Mouse (Mus musculus): ENCODE measurements at regions not wholly inside any gene's neighbourhood (a gene's known extent, or its start where the extent isn't known, plus 50 kb on each side); places are given as distances from the start of the nearest gene placed in this dataset.

DNA sequence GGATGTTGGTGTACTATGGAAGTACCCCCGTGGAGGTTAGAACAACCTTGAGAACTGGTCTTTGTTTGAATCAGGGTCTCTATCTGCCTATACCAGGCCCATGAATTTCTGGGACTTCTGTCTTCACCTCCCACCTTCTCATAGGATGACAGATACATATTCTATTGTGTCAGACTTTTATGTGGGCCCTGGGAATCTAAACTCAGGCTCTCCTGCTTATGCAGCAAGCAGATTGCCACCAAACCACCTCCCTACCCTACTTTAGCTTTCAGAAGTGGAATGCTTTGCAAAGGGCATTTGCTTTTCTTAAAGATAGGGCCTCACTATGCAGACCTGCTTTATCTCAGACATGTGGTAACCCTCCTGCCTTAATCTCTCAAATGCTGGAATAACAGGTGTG, 322.7 kb upstream of the Cxcr4 start:
- WGBS = 84% methylated on average over 1 of the region's 1 CpGs
- H3K9me3 ChIP-seq = no peaks in the 10 kb centered on the region
- ATAC-seq (ENCODE audit: low FRiP score) = no peak
- H3K9ac ChIP-seq = no peak overlapping the region
- H3K27ac ChIP-seq = no peak overlapping the region
- H3K36me3 ChIP-seq = no peaks in the 10 kb centered on the region
- H3K4me2 ChIP-seq = no peak overlapping the region
- no peak overlapping the region for H3K4me3 ChIP-seq
- H3K27me3 ChIP-seq = no peaks in the 10 kb centered on the region
- peaks cover 5% of the 10 kb centered on the region for H3K4me1 ChIP-seq (replicated peaks)

- H3K4me1 ChIP-seq (replicated peaks) = peaks cover 5% of the 10 kb centered on the region
- H3K36me3 ChIP-seq = no peaks in the 10 kb centered on the region
- 0 out of 2 replicates have a peak, but pooled peaks have one; percentile 59 for ATAC-seq (ENCODE audit: low FRiP score)
- no peak overlapping the region for H3K27ac ChIP-seq
- H3K4me3 ChIP-seq = no peak overlapping the region
- H3K9ac ChIP-seq = no peak overlapping the region
- H3K9me3 ChIP-seq = no peaks in the 10 kb centered on the region
- no peak overlapping the region for H3K4me2 ChIP-seq
- no peaks in the 10 kb centered on the region for H3K27me3 ChIP-seq
Observed at GRCm38 (mm10) chr1:128912532-128912931, 320.4 kb upstream of the Cxcr4 start.

- no peak overlapping the region for H3K4me2 ChIP-seq
- H3K27ac ChIP-seq = no peak overlapping the region
- ATAC-seq (ENCODE audit: low FRiP score) = no peak
- no peaks in the 10 kb centered on the region for H3K36me3 ChIP-seq
- 89% methylated on average over 2 of the region's 2 CpGs for WGBS
- no peak overlapping the region for H3K9ac ChIP-seq
- H3K4me3 ChIP-seq = no peak overlapping the region
- no peaks in the 10 kb centered on the region for H3K9me3 ChIP-seq
- peaks cover 2% of the 10 kb centered on the region for H3K4me1 ChIP-seq (replicated peaks)
- no peaks in the 10 kb centered on the region for H3K27me3 ChIP-seq
Observed at GRCm38 (mm10) chr1:128907566-128907965, 315.5 kb upstream of the Cxcr4 start.

GRCm38 (mm10) chr1:128898025-128898424, 305.9 kb upstream of the Cxcr4 start:
- WGBS = 64% methylated on average over 8 of the region's 8 CpGs
- no peak for ATAC-seq (ENCODE audit: low FRiP score)

DNA sequence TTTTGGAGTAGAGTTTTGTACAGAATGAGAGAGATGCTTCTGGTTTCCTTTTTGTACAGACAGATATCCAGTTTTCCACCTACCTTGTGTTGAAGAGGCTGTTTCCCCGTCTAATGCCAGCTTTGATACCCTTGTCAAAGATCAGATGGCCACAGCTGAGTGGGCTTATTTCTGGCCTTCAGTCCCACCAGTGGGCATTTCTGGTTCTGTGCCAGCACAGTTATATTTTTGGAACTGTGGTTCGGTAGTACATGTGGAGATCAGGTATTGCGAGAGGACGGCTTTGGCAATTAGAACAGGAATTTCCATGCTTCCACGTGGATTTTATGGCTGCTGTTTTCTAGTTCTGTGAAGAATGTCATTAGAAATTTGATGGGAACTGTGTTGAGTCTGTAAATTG, 302.5 kb upstream of the Cxcr4 start:
- WGBS = 92% methylated on average over 5 of the region's 5 CpGs
- Histone ChIP-seq H3K4me1 (replicated peaks) (0 out of 2 replicates have a peak, but pooled peaks cover 3% of the 10 kb centered on the region), H3K27me3 (no peaks in the 10 kb centered on the region), H3K9me3 (no peaks in the 10 kb centered on the region), H3K9ac (no peak overlapping the region), H3K27ac (no peak overlapping the region), H3K36me3 (no peaks in the 10 kb centered on the region), H3K4me2 (no peak overlapping the region), H3K4me3 (no peak overlapping the region)
- no peak for ATAC-seq (ENCODE audit: low FRiP score)

More at GRCm38 (mm10) chr1:128898025-128898424, 305.9 kb upstream of the Cxcr4 start:
- Histone ChIP-seq H3K4me1 (replicated peaks) (0 out of 2 replicates have a peak, but pooled peaks cover 3% of the 10 kb centered on the region), H3K9me3 (no peaks in the 10 kb centered on the region), H3K27ac (no peak overlapping the region), H3K27me3 (no peaks in the 10 kb centered on the region), H3K4me3 (no peak overlapping the region), H3K36me3 (no peaks in the 10 kb centered on the region), H3K9ac (no peak overlapping the region), H3K4me2 (no peak overlapping the region)

DNA sequence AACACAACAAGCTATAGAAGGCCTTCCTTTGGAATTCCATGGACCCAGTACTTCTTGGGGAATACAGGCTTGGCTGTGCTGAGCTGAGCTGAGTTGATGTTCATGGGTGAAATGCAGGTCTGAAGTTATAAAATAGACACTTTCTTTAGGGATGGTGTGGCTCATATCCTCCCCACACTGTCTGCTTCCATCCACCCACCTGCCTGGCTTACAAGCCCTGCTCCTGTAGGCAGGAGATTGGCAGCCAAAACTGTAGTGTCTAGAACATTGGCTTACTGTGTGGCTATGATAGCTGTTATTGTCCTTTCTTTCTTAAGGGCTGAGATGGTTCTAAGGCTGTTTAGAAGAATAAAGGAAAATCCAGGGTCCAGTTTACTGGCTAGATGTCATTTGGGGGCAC, 286.2 kb upstream of the Cxcr4 start:
- no peaks in the 10 kb centered on the region for H3K27me3 ChIP-seq
- no peak for ATAC-seq (ENCODE audit: low FRiP score)
- no peak overlapping the region for H3K27ac ChIP-seq

DNA sequence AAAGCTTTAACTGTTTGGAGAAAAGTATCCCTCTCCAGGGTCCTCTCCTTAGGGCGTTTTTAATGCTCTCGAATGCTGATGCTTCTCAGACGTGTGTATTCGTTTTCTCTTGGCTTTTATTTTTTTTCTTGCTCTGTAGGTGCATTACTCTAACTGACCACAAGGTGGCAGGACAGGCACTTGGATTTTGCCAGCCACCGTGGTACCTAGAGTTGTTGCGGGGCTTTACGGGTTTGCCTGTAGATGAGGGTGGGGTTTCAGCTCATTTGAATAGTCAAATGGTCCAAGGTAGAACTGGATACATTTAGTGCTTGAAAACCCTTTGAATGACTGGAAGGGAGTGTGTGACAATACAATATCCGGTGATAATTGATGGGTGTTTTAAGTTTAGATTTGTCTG, 283.2 kb upstream of the Cxcr4 start:
- H3K4me2 ChIP-seq = no peak overlapping the region
- H3K9ac ChIP-seq = no peak overlapping the region
- no peak overlapping the region for H3K27ac ChIP-seq
- ATAC-seq (ENCODE audit: low FRiP score) = peak; percentile 71; the same call in 1 of the 2 replicates
- no peak overlapping the region for H3K4me3 ChIP-seq
- 13% methylated on average over 8 of the region's 8 CpGs for WGBS
- no peaks in the 10 kb centered on the region for H3K9me3 ChIP-seq
- no peaks in the 10 kb centered on the region for H3K36me3 ChIP-seq
- no peaks in the 10 kb centered on the region for H3K4me1 ChIP-seq (replicated peaks)
- H3K27me3 ChIP-seq = no peaks in the 10 kb centered on the region

More for the DNA sequence above, 286.2 kb upstream of the Cxcr4 start:
- Histone ChIP-seq H3K4me1 (replicated peaks) (no peaks in the 10 kb centered on the region), H3K9ac (no peak overlapping the region), H3K4me3 (no peak overlapping the region), H3K36me3 (no peaks in the 10 kb centered on the region), H3K4me2 (no peak overlapping the region), H3K9me3 (no peaks in the 10 kb centered on the region)

GRCm38 (mm10) chr1:128874190-128874589, 282.1 kb upstream of the Cxcr4 start:
- Histone ChIP-seq H3K27ac (no peak overlapping the region; the same call in 1 of the 2 replicates), H3K9ac (no peak overlapping the region), H3K36me3 (no peaks in the 10 kb centered on the region), H3K4me3 (no peak overlapping the region), H3K4me2 (no peak overlapping the region), H3K4me1 (replicated peaks) (no peaks in the 10 kb centered on the region), H3K27me3 (no peaks in the 10 kb centered on the region), H3K9me3 (no peaks in the 10 kb centered on the region)
- ATAC-seq (ENCODE audit: low FRiP score) = no peak
- WGBS = 84% methylated on average over 11 of the region's 11 CpGs

DNA sequence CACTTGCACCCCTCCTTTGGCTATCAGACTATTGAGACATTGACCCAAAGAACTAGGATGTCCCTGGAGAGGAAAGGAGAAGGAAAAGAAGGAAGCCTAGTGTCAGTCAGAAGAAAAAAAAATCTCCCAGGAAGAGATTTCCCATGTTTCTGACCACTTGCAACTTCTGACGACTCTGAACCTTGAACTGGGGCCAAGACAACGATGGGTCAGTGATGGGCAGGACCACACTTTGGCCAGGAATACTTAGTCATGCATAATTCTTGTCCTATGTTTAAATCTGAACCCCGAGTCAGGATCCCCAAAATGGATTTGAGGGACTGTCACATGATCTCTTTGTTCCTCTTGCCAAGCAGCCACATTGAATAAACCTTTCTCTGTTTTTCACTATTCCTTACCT, 276.7 kb upstream of the Cxcr4 start:
- Histone ChIP-seq H3K27me3 (no peaks in the 10 kb centered on the region), H3K9ac (no peak overlapping the region), H3K4me3 (no peak overlapping the region), H3K9me3 (no peaks in the 10 kb centered on the region), H3K4me1 (replicated peaks) (no peaks in the 10 kb centered on the region), H3K36me3 (no peaks in the 10 kb centered on the region), H3K27ac (no peak overlapping the region), H3K4me2 (no peak overlapping the region)
- ATAC-seq (ENCODE audit: low FRiP score) = no peak
- WGBS = 80% methylated on average over 3 of the region's 3 CpGs

DNA sequence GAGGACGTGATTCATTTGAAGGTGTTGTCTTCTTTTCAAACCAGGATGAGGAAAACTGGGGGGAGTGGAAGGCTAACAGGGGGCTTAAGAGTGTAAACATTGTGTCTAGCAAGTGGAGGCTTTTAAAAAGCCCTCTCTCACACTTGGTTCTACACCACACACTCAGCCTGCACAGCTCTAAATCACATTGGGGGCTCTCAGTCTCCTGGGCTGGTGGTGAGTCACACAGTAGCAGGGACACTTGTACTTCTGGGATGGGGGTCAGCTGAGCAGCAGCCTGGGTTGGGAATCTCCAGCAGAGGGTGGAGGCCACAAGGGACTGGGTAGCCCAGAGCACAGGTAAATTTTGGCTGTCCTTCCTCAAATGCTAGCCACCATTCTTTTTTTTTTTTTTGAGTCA, 268.4 kb upstream of the Cxcr4 start:
- 16% methylated on average over 1 of the region's 1 CpGs for WGBS
- ATAC-seq (ENCODE audit: low FRiP score) = no peak; the same call in 1 of the 2 replicates
- H3K36me3 ChIP-seq = no peaks in the 10 kb centered on the region
- no peak overlapping the region for H3K4me2 ChIP-seq
- 0 out of 2 replicates have a peak, but pooled peaks cover 3% of the 10 kb centered on the region for H3K27me3 ChIP-seq
- H3K9ac ChIP-seq = no peak overlapping the region
- H3K4me1 ChIP-seq (replicated peaks) = peaks cover 17% of the 10 kb centered on the region
- no peak overlapping the region for H3K27ac ChIP-seq
- no peak overlapping the region for H3K4me3 ChIP-seq
- no peaks in the 10 kb centered on the region for H3K9me3 ChIP-seq

DNA sequence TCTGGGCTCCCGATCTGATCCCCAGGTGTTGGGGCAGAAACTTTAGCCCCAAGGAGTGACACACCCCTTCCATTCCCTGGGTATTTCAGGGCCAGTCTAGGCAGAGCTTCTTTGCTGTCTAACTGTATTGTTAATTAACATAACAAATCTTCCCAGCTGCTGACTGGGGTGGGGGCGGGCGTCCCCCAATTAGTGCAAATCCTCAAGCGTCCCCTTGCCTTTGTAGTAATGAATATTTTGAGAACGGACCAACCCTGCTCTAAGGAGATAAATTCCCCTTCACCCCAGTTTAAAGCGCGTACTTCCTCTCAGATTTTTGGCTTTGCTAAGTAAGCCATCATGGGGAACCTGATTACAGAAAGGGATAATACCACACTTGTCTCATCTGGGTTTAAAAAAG, 268.0 kb upstream of the Cxcr4 start:
- Histone ChIP-seq H3K4me3 (no peak overlapping the region), H3K27me3 (0 out of 2 replicates have a peak, but pooled peaks cover 3% of the 10 kb centered on the region)
- no peak for ATAC-seq (ENCODE audit: low FRiP score)

DNA sequence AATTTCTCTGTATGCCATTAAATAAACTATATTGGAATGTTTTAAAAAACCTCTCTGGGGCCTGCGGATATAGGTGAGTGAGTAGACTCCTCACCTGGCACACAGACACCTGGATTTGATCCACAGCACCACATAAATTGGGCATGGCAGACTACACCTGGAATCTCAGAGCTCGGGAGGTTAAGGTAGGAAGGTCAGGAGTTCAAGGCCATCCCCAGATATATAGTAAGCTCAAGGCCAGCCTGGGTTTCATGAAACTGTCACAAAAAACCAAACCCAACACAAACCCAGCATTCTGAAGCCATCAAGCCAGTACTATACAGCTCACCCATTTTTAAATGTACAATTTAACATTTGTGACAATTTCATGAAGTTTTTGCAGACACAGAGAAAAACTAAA, 266.6 kb upstream of the Cxcr4 start:
- 96% methylated on average over 2 of the region's 2 CpGs for WGBS
- no peak overlapping the region for H3K27ac ChIP-seq
- no peak overlapping the region for H3K4me3 ChIP-seq
- no peaks in the 10 kb centered on the region for H3K36me3 ChIP-seq
- no peak for ATAC-seq (ENCODE audit: low FRiP score)
- peaks cover 17% of the 10 kb centered on the region for H3K4me1 ChIP-seq (replicated peaks)
- peaks cover 7% of the 10 kb centered on the region; the same call in 1 of the 2 replicates for H3K27me3 ChIP-seq
- no peak overlapping the region for H3K4me2 ChIP-seq
- no peak overlapping the region for H3K9ac ChIP-seq
- H3K9me3 ChIP-seq = no peaks in the 10 kb centered on the region

More for the DNA sequence above, 268.0 kb upstream of the Cxcr4 start:
- peaks cover 17% of the 10 kb centered on the region for H3K4me1 ChIP-seq (replicated peaks)
- no peak overlapping the region for H3K4me2 ChIP-seq
- no peaks in the 10 kb centered on the region for H3K9me3 ChIP-seq
- no peak overlapping the region for H3K27ac ChIP-seq
- H3K36me3 ChIP-seq = no peaks in the 10 kb centered on the region
- no peak overlapping the region for H3K9ac ChIP-seq
- 11% methylated on average over 7 of the region's 7 CpGs for WGBS

DNA sequence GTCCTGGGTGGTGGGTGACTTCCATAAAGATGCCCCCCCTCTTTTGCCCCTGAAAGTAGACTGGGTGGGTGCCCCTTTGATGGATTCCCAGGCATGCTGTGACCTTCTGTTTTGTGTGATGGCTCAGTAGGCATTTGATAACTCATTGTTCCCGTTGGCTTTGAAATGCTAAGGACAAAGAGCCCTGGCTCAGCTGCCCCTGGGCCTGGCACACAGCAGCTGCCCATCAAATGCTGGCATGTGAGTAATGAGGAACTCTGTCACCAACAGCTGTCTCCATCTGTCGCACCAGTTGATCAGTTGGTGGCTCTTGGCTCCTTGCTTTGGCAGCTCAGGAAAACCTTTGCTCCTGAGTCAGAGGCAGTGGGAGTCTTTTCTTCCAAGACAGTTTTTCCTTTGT, 264.8 kb upstream of the Cxcr4 start:
- Histone ChIP-seq H3K27ac (no peak overlapping the region), H3K9me3 (no peaks in the 10 kb centered on the region), H3K4me2 (no peak overlapping the region), H3K4me1 (replicated peaks) (peaks cover 17% of the 10 kb centered on the region), H3K9ac (no peak overlapping the region), H3K36me3 (no peaks in the 10 kb centered on the region), H3K4me3 (no peak overlapping the region), H3K27me3 (peaks cover 7% of the 10 kb centered on the region; the same call in 1 of the 2 replicates)
- 18% methylated on average over 2 of the region's 2 CpGs for WGBS
- ATAC-seq (ENCODE audit: low FRiP score) = peak; percentile 52; the same call in 1 of the 2 replicates
